Mouse (Mus musculus) limb, embryonic 11.5 days (tissue): ENCODE results near the gene Prkx. TPM values are rescaled to one million over a fixed set of nuclear protein-coding genes. Genes with fewer than 3 reads are reported as not detected.

ENCODE experiments used
- ATAC-seq: fragments of 200-750 bp; cut with Nextera tagmentation; 2 replicates; pipeline ENCODE4 v1.8.0; 2017; ENCODE audit warnings: low read depth; ENCODE audit not compliant: insufficient number of reproducible peaks, low FRiP score, low TSS enrichment
- DNase-seq: peaks from one replicate; pipeline ENCODE4 v3.0.0-alpha.2; 2015; ENCODE audit warnings: low spot score
- H3K27ac ChIP-seq: fragments of 300-500 bp; sonication (generic); replicated peaks from 2 replicates; pipeline ENCODE4 v1.5.1; 2014; ENCODE audit warnings: low read depth, mild to moderate bottlenecking, low read length
- H3K27me3 ChIP-seq: fragments of 300-500 bp; sonication (generic); 2 replicates; pipeline ENCODE4 v1.6.1; 2014; ENCODE audit warnings: mild to moderate bottlenecking, low read length, mixed read lengths; ENCODE audit not compliant: control insufficient read depth, insufficient read depth
- H3K36me3 ChIP-seq: fragments of 300-500 bp; sonication (generic); 2 replicates; pipeline ENCODE4 v1.6.1; 2014; ENCODE audit warnings: mild to moderate bottlenecking, low read length, moderate library complexity, mixed read lengths; ENCODE audit not compliant: control insufficient read depth, insufficient read depth
- H3K4me1 ChIP-seq: fragments of 300-500 bp; sonication (generic); 2 replicates; pipeline ENCODE4 v1.6.1; 2014; ENCODE audit warnings: low read length, mixed read lengths; ENCODE audit not compliant: control insufficient read depth, insufficient read depth
- H3K4me2 ChIP-seq: fragments of 300-500 bp; sonication (generic); 2 replicates; pipeline ENCODE4 v1.6.1; 2014; ENCODE audit warnings: low read depth, mild to moderate bottlenecking, moderate library complexity; ENCODE audit not compliant: severe bottlenecking
- H3K4me3 ChIP-seq: fragments of 300-500 bp; sonication (generic); 2 replicates; pipeline ENCODE4 v1.5.1; 2014; ENCODE audit warnings: low read depth, low read length
- H3K9ac ChIP-seq: fragments of 300-500 bp; sonication (generic); 2 replicates; pipeline ENCODE4 v1.6.1; 2014; ENCODE audit warnings: mild to moderate bottlenecking, low read length
- H3K9me3 ChIP-seq: fragments of 300-500 bp; sonication (generic); 2 replicates; pipeline ENCODE4 v1.6.1; 2016; ENCODE audit warnings: low read length; ENCODE audit not compliant: control insufficient read depth
- WGBS: fragments of 180-500 bp; shearing (Covaris S2); extraction: QIAGEN DNeasy Blood & Tissue Kit; methylation state at CpG from one replicate; pipeline ENCODE4 v1.1.7; 2014; 5-methylcytosine and 5-hydroxymethylcytosine counted together
- polyA plus RNA-seq: library from polyadenylated mRNA; unstranded; fragments of >200 nt; fragmentation: Nextera tagmentation; extraction: Ambion mirVana; gene quantifications from 2 replicates; pipeline ENCODE4 v1.2.1, GENCODE M21; 2014

Gene Prkx
- polyA plus RNA-seq = 12.8 and 14.4 TPM in 2 replicates

- Histone ChIP-seq H3K27ac (peak within 1 kb of the TSS; percentile 8; the same call in 1 of the 2 replicates), H3K4me2 (peak within 1 kb of the TSS; percentile 56), H3K9ac (peak within 1 kb of the TSS; percentile 58), H3K27me3 (no peaks in the 10 kb centered on the region), H3K4me3 (peak within 1 kb of the TSS; percentile 49), H3K9me3 (no peaks in the 10 kb centered on the region), H3K4me1 (no peaks in the 10 kb centered on the region), H3K36me3 (no peaks in the 10 kb centered on the region)
- WGBS = 31% methylated on average over 18 of the region's 19 CpGs
- DNase-seq (peak; percentile 50), ATAC-seq (peak; percentile 79)
These were observed at the start of gene Prkx for GRCm38 (mm10) chrX:77796238-77796835. Prkx (minus strand) TSS chrX:77796278.

DNA sequence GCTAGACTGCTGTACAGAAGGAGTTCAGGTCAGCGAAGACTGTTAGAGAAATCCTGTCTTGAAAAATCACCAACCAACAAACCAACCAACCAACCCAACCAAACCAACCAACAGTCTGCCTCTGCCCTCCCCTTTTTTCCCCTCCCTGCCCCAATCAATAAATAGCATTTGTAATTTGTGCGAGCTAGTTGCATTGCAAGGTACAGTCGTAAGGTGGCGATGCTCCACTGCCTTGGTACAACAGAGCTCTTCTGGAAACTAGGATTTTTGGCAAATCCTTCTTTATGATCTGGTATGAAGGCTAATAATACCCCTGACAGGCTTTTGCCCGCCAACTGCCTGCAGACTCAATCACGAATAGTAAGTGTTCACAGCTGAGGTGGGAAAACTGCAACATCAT, 16.0 kb upstream of the Prkx start:
- Histone ChIP-seq H3K4me1 (no peaks in the 10 kb centered on the region), H3K27me3 (no peaks in the 10 kb centered on the region), H3K4me3 (no peak overlapping the region), H3K36me3 (no peaks in the 10 kb centered on the region), H3K9ac (no peak overlapping the region), H3K9me3 (no peaks in the 10 kb centered on the region), H3K4me2 (no peak overlapping the region), H3K27ac (no peak overlapping the region)
- no peak for ATAC-seq
- 64% methylated on average over 6 of the region's 6 CpGs for WGBS
- no peak for DNase-seq

- Histone ChIP-seq H3K9ac (no peak overlapping the region), H3K4me1 (no peaks in the 10 kb centered on the region)
- 19% methylated on average over 17 of the region's 17 CpGs for WGBS
These were observed 14.6 kb upstream of the Prkx start for GRCm38 (mm10) chrX:77810608-77811206.

DNA sequence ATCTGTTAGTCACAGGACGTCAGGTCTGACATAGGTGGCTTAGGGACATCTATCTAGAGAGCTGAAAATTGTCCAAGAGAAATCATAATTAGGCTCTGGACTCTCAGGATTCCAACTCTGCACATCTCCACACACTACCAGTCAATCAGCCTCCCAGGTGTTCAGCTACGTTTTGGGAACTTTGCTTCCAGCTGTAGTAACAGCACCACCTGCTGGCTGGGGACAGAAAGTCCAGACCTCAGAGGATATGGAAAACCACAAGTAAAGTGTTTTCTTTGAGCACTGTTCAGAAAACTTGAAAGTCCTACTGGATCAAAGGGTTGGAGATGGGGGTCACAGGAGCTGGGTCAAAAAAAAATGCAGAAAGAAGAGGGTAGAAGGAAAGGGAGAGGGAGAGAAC, 12.5 kb upstream of the Prkx start:
- WGBS = 24% methylated on average over 2 of the region's 2 CpGs

More at GRCm38 (mm10) chrX:77810608-77811206, 14.6 kb upstream of the Prkx start:
- H3K9me3 ChIP-seq = no peaks in the 10 kb centered on the region
- ATAC-seq (peak; percentile 84; the same call in 1 of the 2 replicates), DNase-seq (peak; percentile 62)
- H3K36me3 ChIP-seq = no peaks in the 10 kb centered on the region
- peak overlapping the region; percentile 29 for H3K4me2 ChIP-seq
- H3K27ac ChIP-seq = no peak overlapping the region
- H3K4me3 ChIP-seq = peak overlapping the region; percentile 26
- no peaks in the 10 kb centered on the region for H3K27me3 ChIP-seq

DNA sequence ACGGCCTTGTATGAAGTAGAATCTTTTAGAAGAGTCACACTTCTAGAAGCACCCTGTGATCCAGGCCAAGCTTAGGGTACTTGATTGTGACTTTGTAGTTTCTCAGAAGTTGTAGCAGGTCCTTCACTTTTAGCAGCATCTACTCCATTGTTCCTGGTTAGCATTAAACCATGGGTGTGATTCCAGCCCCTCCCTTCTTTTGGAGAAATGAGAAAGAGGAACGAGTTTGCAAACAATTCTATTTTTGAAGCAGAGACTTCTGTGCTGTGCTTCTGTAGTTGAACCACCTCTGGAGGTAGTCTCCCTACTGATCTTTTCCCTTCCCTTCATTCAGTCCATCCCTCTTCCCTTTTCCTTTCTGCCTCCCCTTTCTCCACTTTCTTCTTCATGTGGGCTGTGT, 6.2 kb upstream of the Prkx start:
- Histone ChIP-seq H3K4me3 (no peak overlapping the region), H3K9ac (no peak overlapping the region), H3K27ac (no peak overlapping the region), H3K4me2 (no peak overlapping the region), H3K36me3 (no peaks in the 10 kb centered on the region), H3K4me1 (no peaks in the 10 kb centered on the region), H3K27me3 (no peaks in the 10 kb centered on the region), H3K9me3 (no peaks in the 10 kb centered on the region)
- DNase-seq = no peak
- no peak for ATAC-seq
- WGBS = 80% methylated on average over 2 of the region's 2 CpGs

More for the DNA sequence above, 12.5 kb upstream of the Prkx start:
- Histone ChIP-seq H3K4me3 (no peak overlapping the region), H3K9me3 (no peaks in the 10 kb centered on the region), H3K4me2 (no peak overlapping the region), H3K27me3 (no peaks in the 10 kb centered on the region), H3K9ac (no peak overlapping the region), H3K4me1 (no peaks in the 10 kb centered on the region), H3K27ac (no peak overlapping the region), H3K36me3 (no peaks in the 10 kb centered on the region)
- DNase-seq (peak; percentile 43), ATAC-seq (no peak)

GRCm38 (mm10) chrX:77801543-77801942, 5.5 kb upstream of the Prkx start:
- no peak for DNase-seq
- Histone ChIP-seq H3K27ac (no peak overlapping the region), H3K9me3 (no peaks in the 10 kb centered on the region), H3K4me2 (no peak overlapping the region), H3K27me3 (no peaks in the 10 kb centered on the region), H3K4me3 (no peak overlapping the region), H3K36me3 (no peaks in the 10 kb centered on the region), H3K9ac (no peak overlapping the region), H3K4me1 (no peaks in the 10 kb centered on the region)
- WGBS = 61% methylated on average over 1 of the region's 1 CpGs
- ATAC-seq = no peak

GRCm38 (mm10) chrX:77799554-77799953, 3.5 kb upstream of the Prkx start:
- 75% methylated on average over 3 of the region's 3 CpGs for WGBS
- Histone ChIP-seq H3K4me3 (no peak overlapping the region), H3K27me3 (no peaks in the 10 kb centered on the region), H3K27ac (no peak overlapping the region), H3K9me3 (no peaks in the 10 kb centered on the region), H3K36me3 (no peaks in the 10 kb centered on the region), H3K9ac (no peak overlapping the region), H3K4me1 (no peaks in the 10 kb centered on the region), H3K4me2 (no peak overlapping the region)
- ATAC-seq = no peak
- DNase-seq = no peak

DNA sequence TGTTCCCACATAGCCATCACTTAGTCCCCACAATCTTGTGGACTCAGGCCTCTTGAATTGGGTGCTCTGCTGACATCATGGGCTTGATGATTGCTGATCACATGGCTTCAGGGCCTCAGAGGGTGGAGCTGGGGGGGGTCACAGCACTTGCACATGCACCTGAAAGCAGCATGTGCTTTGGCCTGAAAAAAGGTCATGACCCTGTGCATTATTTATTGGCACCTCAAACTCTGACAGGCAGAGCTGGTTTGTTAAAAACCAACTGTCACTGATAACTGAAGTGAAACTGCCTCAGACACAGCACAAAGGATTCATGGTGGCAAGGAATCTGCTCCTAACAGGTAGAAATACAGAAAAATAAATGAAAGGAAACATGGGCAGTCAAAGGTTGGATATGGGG, 1.7 kb upstream of the Prkx start:
- no peak overlapping the region for H3K4me2 ChIP-seq
- H3K27me3 ChIP-seq = no peaks in the 10 kb centered on the region
- no peaks in the 10 kb centered on the region for H3K4me1 ChIP-seq
- H3K27ac ChIP-seq = no peak overlapping the region
- H3K36me3 ChIP-seq = no peaks in the 10 kb centered on the region
- no peak overlapping the region for H3K4me3 ChIP-seq
- no peak for DNase-seq
- no peaks in the 10 kb centered on the region for H3K9me3 ChIP-seq
- no peak for ATAC-seq
- no peak overlapping the region for H3K9ac ChIP-seq
